Mouse (Mus musculus): Measurements from ENCODE around the gene Rnf149.
"Not testable (repeated sequence)": the region's sequence is repeated elsewhere in the genome, so short reads cannot be mapped to it uniquely, and the experiment has no call there.

Rnf149 gene

GRCm38 (mm10) chr1:39577253-39577705, at the start of gene Rnf149:
Gene Rnf149, minus strand, starts transcription at chr1:39577405.
- peak; percentile 92 to 96 for DNase-seq (ENCODE audit: low spot score in 2 of 2)

DNA sequence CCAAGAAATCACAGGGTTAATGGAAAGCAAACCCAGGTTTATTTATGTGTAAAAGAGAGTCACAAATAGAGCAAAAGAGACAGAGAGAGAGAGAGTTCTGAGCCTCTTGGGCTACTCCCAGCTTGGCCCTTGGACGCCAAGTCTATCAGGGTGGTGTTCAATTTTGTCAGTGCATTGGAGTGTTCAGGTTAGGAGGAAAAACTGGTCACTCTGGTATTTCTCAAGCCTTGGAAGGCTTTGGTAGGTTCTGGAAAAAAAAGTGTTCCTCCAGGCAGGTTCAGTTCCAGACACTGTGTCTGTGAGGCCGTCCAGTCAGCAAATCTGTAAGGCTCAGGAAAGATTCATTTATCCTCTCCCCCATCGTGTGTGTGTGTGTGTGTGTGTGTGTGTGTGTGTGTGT, 48.3 kb upstream of the Rnf149 start:
- DNase-seq (ENCODE audit: low spot score in 2 of 2), result no peak

DNA sequence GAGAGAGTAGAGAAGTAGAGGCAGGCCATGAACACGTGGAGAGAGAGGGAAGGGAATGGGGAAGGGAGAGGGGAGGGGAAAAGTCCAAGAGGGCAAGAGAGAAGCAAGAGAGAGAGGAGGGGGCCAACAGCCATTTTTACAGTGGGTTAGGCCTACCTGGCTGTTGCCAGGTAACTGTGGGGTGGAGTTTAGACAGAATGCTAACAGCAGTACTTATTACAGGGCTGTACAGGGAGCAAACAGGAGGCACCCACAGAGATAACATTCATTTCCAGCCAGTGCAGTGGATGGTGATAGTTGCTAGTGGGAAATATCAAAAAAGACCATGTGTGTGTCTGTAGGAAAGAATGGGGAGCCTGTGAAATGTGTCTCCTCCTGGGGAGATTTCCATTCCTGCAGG, 46.5 kb upstream of the Rnf149 start:
- no peak for DNase-seq (ENCODE audit: low spot score in 2 of 2)

GRCm38 (mm10) chr1:39623106-39623505, 45.9 kb upstream of the Rnf149 start:
- DNase-seq (ENCODE audit: low spot score in 2 of 2), result no peak

- DNase-seq (ENCODE audit: low spot score in 2 of 2), result no peak
These were observed 41.3 kb upstream of the Rnf149 start for GRCm38 (mm10) chr1:39618524-39618923.

GRCm38 (mm10) chr1:39615526-39615925, 38.3 kb upstream of the Rnf149 start:
- DNase-seq (ENCODE audit: low spot score in 2 of 2), result no peak

DNA sequence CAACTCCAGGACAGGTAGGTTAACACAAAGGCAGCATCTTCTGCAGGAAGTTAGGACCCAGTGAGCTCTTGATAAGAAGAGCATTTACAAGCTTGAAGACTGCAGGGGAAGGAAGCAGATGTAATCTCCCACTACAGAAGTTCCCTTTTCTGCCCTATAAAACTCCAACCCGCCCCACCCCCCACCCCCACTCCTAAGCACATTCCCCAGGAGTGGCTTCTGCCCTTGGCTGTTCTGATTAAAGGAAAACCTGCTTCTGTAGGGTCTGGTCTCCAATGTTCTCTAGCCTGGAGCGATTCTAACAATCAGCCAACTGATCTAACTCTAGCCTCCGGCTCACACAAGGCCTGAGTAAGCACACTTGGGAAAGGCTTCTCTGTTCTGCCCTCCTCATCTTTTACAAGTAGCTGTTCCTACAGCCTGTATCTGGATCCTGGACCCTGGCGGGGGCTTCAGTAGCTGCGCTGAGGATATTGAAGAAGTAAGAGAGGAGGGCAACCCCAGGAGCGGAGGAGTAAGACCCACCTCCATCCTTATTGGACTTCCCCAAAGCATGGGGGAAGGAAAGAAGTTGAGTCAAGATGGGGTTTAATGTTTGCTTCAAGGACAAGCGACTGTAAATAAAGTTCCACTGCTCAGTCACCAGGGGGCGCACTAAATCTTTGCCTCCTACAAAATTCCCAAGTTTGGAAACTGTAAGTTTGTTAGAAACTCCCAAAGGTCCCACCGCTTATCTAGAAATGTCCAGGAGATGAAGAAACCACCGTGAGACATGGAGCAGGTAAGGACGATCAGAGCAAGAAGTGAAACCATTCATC, 37.5 kb upstream of the Rnf149 start:
- peak in 1 of 2 experiments; percentile 21 for DNase-seq (ENCODE audit: low spot score in 2 of 2)

DNA sequence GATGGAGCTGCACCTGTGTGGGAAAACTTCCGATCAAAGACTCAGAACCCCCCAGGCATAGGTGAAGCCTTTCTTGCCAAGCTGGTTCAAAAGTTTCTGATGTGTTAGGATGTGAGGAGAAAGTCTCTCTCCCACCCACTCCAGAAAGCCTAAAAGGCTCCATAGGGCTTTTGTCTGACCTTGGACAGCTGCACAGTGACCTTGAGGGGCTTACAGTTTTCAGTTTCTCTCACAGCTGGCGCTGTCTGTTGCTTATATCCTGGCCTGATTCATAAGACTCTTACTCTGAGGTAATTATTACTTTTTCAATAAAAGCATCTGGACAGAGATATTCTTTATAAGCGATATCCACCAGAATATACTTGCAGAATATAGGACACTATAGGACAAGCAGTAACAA, 35.9 kb upstream of the Rnf149 start:
- no peak for DNase-seq (ENCODE audit: low spot score in 2 of 2)

GRCm38 (mm10) chr1:39612491-39612890, 35.3 kb upstream of the Rnf149 start:
- DNase-seq (ENCODE audit: low spot score in 2 of 2), result no peak

- DNase-seq (ENCODE audit: low spot score in 2 of 2), result no peak
These were observed 31.3 kb upstream of the Rnf149 start for GRCm38 (mm10) chr1:39608534-39608933.

- no peak for DNase-seq (ENCODE audit: low spot score in 2 of 2)
These were observed 25.3 kb upstream of the Rnf149 start for GRCm38 (mm10) chr1:39602477-39602876.

DNA sequence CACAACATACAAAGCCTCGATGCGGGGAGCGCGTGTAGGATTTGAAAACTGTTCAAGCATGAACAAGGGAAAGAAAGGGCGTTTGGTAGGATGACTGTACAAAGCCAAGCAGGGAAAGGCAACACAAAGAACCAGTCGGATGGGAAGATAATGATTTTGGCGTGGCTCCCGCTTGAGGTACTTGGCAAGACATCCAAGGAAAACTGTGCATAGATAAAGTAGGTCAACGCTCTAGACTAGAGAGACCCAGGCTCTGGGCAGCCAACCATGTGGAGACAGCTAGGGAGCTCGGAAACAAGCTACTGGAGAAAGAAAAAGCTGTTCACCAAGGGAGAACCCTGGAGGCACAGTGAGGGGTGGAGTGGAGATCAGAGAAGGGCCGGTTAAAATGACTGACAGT, 21.5 kb upstream of the Rnf149 start:
- no peak for DNase-seq (ENCODE audit: low spot score in 2 of 2)

- DNase-seq (ENCODE audit: low spot score in 2 of 2), result not testable (repeated sequence)
These were observed 19.9 kb upstream of the Rnf149 start for GRCm38 (mm10) chr1:39597135-39597534.

DNA sequence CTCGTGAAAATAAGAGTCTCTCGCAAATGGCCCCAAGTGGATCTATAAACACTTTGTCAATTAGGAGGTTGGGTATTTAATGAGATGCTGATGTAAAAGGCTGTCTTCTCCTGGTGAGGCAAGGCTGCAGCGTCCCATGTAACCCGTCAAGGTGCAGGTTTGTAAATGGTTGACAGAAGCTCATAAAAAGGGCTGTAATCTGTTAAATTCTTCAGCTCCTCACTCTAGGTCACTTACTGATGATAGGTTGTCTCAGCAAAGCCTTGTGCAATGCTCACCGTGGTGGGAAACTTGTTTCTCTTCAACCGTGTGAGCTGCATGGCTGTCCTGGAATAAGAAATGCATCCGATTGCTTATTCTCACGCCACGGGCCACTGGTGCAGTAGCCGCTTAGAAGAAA, 16.6 kb upstream of the Rnf149 start:
- DNase-seq (ENCODE audit: low spot score in 2 of 2), result no peak

DNA sequence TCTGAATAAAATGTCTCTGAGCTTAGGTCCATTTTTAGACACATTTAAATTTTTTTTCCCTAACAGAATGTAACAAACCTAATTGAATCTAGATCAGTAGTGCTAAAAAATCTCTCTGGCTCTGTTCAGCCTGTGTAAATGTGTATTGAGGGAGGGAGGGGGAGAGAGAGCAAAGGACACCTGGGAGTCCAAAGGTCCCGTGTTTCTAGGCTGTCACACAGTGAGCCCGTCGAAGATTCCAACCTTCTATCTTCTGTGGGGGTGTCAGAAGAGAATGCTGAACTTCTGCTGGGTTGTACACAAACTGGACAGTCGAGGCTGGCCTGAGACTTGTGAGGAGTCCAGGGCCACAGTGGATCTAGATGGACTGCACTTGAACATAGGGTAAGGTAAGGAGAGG, 14.9 kb upstream of the Rnf149 start:
- DNase-seq (ENCODE audit: low spot score in 2 of 2), result no peak

DNA sequence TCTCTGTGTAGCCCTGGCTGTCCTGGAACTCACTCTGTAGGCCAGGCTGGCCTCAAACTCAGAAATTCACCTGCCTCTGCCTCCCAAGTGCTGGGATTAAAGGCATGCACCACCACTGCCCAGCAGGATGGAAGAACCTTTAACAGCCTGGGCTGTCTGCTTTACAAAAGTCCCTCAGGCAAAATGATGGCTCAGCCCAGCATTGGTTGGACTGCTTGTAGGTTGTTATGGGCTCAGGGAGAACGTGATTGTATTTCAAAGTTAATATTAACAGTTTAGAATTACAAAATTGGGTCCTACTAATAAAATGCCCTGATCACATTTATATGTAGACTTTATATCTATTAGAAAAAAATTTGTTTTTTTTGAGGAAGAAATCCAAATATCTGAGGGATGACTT, 14.4 kb upstream of the Rnf149 start:
- not testable (repeated sequence) for DNase-seq (ENCODE audit: low spot score in 2 of 2)

- no peak for DNase-seq (ENCODE audit: low spot score in 2 of 2)
These were observed 13.0 kb upstream of the Rnf149 start for GRCm38 (mm10) chr1:39590193-39590592.

DNA sequence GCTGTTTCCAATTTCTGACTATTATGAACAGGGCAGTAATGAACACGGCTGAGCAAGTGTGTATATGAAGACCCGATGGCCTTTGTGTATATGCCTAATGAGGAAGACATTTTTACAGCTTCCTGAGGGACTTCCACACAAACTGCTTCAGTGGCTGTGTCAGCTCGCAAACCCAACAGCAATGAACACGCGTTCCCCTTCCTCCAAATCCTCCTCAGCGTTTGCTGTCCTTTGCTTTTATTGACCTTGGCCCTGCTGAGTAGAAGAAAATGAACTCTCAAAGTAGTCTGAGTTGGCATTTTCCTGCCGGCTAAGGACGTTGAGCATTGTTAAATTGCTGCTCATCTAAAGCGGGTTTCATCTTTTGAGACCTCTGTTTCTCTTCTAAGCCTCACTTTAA, 8.2 kb upstream of the Rnf149 start:
- DNase-seq (ENCODE audit: low spot score in 2 of 2), result no peak

DNA sequence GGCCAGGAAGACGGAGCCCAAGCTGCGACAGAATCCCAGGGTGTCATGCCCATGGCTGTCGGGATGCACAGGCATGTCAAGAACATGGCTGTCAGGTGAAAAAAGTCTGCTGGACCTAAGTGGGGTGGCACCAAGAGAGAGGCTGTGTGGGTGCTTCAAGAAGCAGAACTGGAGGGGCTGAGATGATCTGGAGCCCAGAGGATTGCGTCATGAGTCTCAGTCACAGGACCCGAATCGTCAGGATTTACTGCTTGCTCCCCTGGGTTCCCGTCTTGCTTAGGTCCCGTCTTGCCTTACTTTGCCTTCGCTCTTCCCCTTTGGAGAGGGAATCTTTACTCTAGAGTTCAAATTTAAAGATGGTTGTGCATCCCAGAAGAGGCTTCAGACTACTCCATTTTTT, 6.0 kb upstream of the Rnf149 start:
- no peak for DNase-seq (ENCODE audit: low spot score in 2 of 2)

DNA sequence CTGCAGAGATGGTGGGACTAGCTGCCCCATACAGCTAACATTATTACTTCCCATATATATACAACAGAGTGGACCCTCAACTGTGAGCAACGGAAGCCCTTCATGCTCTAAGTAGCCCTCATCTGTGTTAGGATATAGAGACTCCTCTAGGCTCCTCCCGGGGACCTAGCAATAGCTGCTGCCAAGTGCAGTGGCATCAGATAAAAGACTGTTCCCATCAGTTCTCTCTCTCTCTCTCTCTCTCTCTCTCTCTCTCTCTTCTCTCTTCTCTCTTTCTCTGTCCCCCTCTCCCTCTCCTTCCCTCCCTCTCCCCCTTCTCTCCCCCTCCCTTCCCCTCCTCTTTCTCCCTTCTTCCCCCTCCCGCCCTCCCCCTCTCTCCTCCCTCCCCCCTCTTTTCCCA, 4.0 kb upstream of the Rnf149 start:
- no peak for DNase-seq (ENCODE audit: low spot score in 2 of 2)

- no peak for DNase-seq (ENCODE audit: low spot score in 2 of 2)
These were observed 1.9 kb upstream of the Rnf149 start for GRCm38 (mm10) chr1:39579139-39579538.

DNA sequence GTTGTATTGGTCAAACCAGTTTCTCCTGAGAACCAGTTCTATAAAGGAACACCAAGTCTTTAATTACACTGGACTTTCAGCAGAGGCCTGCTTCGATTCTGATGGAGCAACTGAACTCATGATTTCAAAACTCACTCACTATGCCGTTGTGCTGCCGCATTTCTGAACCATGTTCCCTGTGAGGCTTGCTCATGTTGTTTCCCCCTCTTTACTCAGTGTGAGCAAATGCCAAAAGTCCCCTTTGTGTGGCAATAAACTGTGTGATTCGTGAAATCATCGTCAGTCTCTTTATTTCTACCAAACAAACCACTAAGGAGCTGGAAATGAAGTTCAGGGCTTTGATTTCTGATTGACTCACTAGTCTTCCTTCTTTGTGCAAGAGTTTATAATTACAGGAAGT, 1.2 kb upstream of the Rnf149 start:
- DNase-seq (ENCODE audit: low spot score in 2 of 2), result no peak

DNA sequence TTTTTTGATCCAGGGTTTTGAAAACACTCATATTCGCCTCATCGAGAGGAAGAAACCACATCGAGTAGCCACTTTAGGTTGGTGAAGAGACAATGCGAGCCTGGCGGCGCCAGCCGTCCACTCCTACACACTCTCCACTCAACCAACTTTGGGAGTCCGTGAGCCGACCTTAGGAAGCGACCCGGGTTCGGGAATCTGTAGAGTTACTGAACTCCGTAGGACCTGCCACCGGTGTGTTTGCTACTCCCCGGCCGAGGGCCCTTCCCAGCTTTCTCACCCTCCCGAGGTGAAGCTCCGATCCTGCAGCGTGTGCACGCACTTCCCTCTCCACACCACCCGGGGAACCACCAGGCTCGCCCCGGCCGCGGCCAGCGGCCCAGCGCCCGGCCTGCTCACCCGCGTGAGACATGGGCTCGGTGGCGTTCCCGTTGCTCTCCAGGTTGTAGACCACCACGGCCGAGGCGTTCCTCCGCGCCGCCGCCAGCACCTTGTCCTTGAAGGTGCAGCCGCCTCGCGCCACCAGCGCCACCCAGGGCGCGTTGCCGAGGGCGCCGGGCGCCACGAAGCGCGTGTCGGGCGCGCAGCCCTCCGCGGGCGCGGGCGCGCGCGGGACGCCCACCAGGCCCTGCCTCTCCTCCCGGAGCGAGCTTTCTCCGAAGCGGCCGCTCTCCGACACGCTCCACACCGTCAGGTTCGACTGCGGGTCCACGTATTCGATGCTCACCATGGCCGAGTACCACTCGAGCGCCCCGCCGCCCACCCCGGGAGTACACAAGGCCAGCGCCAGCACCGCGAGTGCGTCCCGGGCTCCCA, 568 bp downstream of the Rnf149 start:
- peak; percentile 55 to 60 for DNase-seq (ENCODE audit: low spot score in 2 of 2)

Data from frontal cortex, postnatal 25 days (tissue).